Mouse (Mus musculus): ENCODE data around the gene Ldb2. TPM values are rescaled to one million over a fixed set of nuclear protein-coding genes. Genes with fewer than 3 reads are reported as not detected.

The Ldb2 gene
- polyA plus RNA-seq, 1 experiment from 2014 or later: 4.9 TPM

DNA sequence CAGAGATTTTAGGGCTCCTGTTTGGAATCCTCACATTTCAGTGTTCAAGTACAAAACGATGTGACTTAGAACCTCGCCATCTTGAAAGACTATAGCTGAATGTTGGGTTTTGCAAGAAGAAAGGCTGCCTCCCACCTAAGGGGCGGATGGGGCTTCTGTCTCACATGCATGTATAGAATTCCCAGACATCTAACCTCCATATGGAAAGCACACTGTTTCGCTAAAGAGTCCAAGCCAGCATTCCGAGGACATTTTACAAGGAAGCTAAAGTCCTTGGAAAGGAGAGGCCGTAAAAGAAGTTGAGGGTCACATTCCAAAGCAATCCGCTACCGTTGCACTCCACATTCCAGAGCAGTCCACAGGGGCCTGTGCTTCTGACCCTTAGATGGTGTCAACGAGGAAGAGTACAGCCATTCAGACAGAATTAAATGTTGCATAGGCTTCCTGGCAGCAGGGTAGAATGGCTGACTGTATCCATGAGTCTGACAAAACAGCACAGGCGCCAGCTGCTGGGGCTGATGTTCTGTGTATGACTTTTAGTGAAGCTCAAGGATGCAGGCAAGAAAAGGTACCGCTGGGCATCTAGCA lies 245.6 kb downstream of the Ldb2 start:
- Histone ChIP-seq H3K9ac (replicated peaks) (no peak overlapping the region), H3K36me3 (replicated peaks; ENCODE audit: insufficient read depth, low read length) (no peaks in the 10 kb centered on the region), H3K9me3 (ENCODE audit: low read length) (no peaks in the 10 kb centered on the region), H3K27ac (ENCODE audit: low read depth) (no peak overlapping the region), H3K4me1 (ENCODE audit: insufficient read depth) (no peaks in the 10 kb centered on the region), H3K4me2 (ENCODE audit: low read depth, low read length) (no peak overlapping the region), H3K27me3 (ENCODE audit: insufficient read depth, low read length) (no peaks in the 10 kb centered on the region), H3K4me3 (ENCODE audit: low read depth, low read length) (no peak overlapping the region)
- DNase-seq (no peak), ATAC-seq (no peak)
- no peak for TF ChIP-seq CTCF (IDR thresholded peaks at IDR 0.05; ENCODE audit: low read depth)
- no peak for TF ChIP-seq EP300 (IDR thresholded peaks at IDR 0.05; ENCODE audit: low read depth)
- WGBS (ENCODE audit: insufficient replicate concordance): 81% methylated on average over 11 of the region's 11 CpGs

DNA sequence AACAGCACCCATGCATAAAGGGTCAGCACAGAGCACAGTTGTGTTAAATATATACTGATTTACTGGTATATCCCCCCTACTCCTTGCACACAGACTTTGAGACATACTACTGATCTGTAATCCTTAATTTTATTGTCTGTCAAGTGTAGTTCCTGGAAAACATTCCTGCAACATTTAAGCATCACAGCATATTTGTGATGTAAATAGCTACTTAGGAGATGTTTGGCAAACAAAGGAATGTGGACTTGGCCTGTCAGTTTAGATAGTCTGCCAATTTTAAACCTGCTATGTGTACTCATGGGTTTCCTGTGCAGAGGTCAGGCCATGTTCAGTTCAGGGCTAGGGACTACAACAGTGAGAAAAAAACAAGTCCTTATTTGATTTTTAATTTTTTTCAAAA lies 246.3 kb downstream of the Ldb2 start:
- H3K4me2 ChIP-seq (ENCODE audit: low read depth, low read length): no peak overlapping the region
- no peak overlapping the region for H3K9ac ChIP-seq (replicated peaks)
- no peak for TF ChIP-seq CTCF (IDR thresholded peaks at IDR 0.05; ENCODE audit: low read depth)
- no peak for TF ChIP-seq EP300 (IDR thresholded peaks at IDR 0.05; ENCODE audit: low read depth)
- DNase-seq (no peak), ATAC-seq (no peak)
- H3K27me3 ChIP-seq (ENCODE audit: insufficient read depth, low read length): no peaks in the 10 kb centered on the region
- H3K4me3 ChIP-seq (ENCODE audit: low read depth, low read length): no peak overlapping the region
- H3K27ac ChIP-seq (ENCODE audit: low read depth): no peak overlapping the region
- no peaks in the 10 kb centered on the region for H3K36me3 ChIP-seq (replicated peaks; ENCODE audit: insufficient read depth, low read length)
- H3K4me1 ChIP-seq (ENCODE audit: insufficient read depth): no peaks in the 10 kb centered on the region
- H3K9me3 ChIP-seq (ENCODE audit: low read length): no peaks in the 10 kb centered on the region

GRCm38 (mm10) chr5:44552121-44552520 lies 247.4 kb downstream of the Ldb2 start:
- 81% methylated on average over 8 of the region's 8 CpGs for WGBS (ENCODE audit: insufficient replicate concordance)
- no peak overlapping the region for H3K9ac ChIP-seq (replicated peaks)
- TF ChIP-seq CTCF (IDR thresholded peaks at IDR 0.05; ENCODE audit: low read depth) (no peak), EP300 (IDR thresholded peaks at IDR 0.05; ENCODE audit: low read depth) (no peak)
- H3K27ac ChIP-seq (ENCODE audit: low read depth): no peak overlapping the region
- ATAC-seq (no peak), DNase-seq (no peak)
- no peak overlapping the region for H3K4me3 ChIP-seq (ENCODE audit: low read depth, low read length)
- no peaks in the 10 kb centered on the region for H3K27me3 ChIP-seq (ENCODE audit: insufficient read depth, low read length)
- H3K4me1 ChIP-seq (ENCODE audit: insufficient read depth): no peaks in the 10 kb centered on the region
- H3K36me3 ChIP-seq (replicated peaks; ENCODE audit: insufficient read depth, low read length): no peaks in the 10 kb centered on the region
- no peaks in the 10 kb centered on the region for H3K9me3 ChIP-seq (ENCODE audit: low read length)
- no peak overlapping the region for H3K4me2 ChIP-seq (ENCODE audit: low read depth, low read length)

DNA sequence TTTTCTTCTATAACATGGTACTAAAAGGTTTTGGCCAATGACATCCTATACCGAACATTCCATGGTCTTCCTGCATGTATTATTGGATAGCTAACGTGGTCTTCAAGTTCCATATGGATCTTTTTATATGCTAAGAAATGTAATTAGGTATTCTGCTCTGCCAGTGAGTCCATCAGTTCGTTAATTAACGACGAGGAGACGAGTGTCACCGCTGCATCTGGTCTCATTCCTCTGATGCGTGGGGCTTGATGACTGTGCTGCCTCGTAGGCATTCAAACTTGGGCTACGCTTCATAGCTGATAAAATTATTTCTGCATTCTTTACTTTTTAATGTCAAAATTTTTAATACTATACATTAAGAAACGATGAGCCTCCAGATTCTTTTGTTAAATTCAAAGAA lies 251.0 kb downstream of the Ldb2 start:
- no peaks in the 10 kb centered on the region for H3K36me3 ChIP-seq (replicated peaks; ENCODE audit: insufficient read depth, low read length)
- no peak for DNase-seq

GRCm38 (mm10) chr5:44543472-44544132 lies 255.9 kb downstream of the Ldb2 start:
- Histone ChIP-seq H3K27ac (ENCODE audit: low read depth) (no peak overlapping the region), H3K4me3 (ENCODE audit: low read depth, low read length) (no peak overlapping the region), H3K27me3 (ENCODE audit: insufficient read depth, low read length) (no peaks in the 10 kb centered on the region), H3K36me3 (replicated peaks; ENCODE audit: insufficient read depth, low read length) (no peaks in the 10 kb centered on the region), H3K9me3 (ENCODE audit: low read length) (no peaks in the 10 kb centered on the region), H3K4me1 (ENCODE audit: insufficient read depth) (no peaks in the 10 kb centered on the region), H3K9ac (replicated peaks) (no peak overlapping the region), H3K4me2 (ENCODE audit: low read depth, low read length) (no peak overlapping the region)
- WGBS (ENCODE audit: insufficient replicate concordance): 80% methylated on average over 2 of the region's 2 CpGs
- TF ChIP-seq CTCF (IDR thresholded peaks at IDR 0.05; ENCODE audit: low read depth): no peak
- TF ChIP-seq EP300 (IDR thresholded peaks at IDR 0.05; ENCODE audit: low read depth): no peak
- ATAC-seq: no peak
- no peak for DNase-seq

More for the DNA sequence above, 251.0 kb downstream of the Ldb2 start:
- ATAC-seq: no peak
- H3K9ac ChIP-seq (replicated peaks): no peak overlapping the region
- no peak for TF ChIP-seq CTCF (IDR thresholded peaks at IDR 0.05; ENCODE audit: low read depth)
- TF ChIP-seq EP300 (IDR thresholded peaks at IDR 0.05; ENCODE audit: low read depth): no peak
- H3K9me3 ChIP-seq (ENCODE audit: low read length): no peaks in the 10 kb centered on the region
- H3K4me1 ChIP-seq (ENCODE audit: insufficient read depth): no peaks in the 10 kb centered on the region
- no peak overlapping the region for H3K4me3 ChIP-seq (ENCODE audit: low read depth, low read length)
- H3K27me3 ChIP-seq (ENCODE audit: insufficient read depth, low read length): no peaks in the 10 kb centered on the region
- no peak overlapping the region for H3K4me2 ChIP-seq (ENCODE audit: low read depth, low read length)
- 83% methylated on average over 11 of the region's 11 CpGs for WGBS (ENCODE audit: insufficient replicate concordance)
- H3K27ac ChIP-seq (ENCODE audit: low read depth): no peak overlapping the region

GRCm38 (mm10) chr5:44541748-44542147 lies 257.7 kb downstream of the Ldb2 start:
- 83% methylated on average over 9 of the region's 9 CpGs for whole genome bisulfite sequencing (ENCODE audit: insufficient replicate concordance)
- DNase-seq (no peak), ATAC-seq (no peak)
- no peaks in the 10 kb centered on the region for H3K27me3 ChIP-seq (ENCODE audit: insufficient read depth, low read length)
- H3K27ac ChIP-seq (ENCODE audit: low read depth): no peak overlapping the region
- no peak overlapping the region for H3K9ac ChIP-seq (replicated peaks)
- no peak overlapping the region for H3K4me2 ChIP-seq (ENCODE audit: low read depth, low read length)
- no peak overlapping the region for H3K4me3 ChIP-seq (ENCODE audit: low read depth, low read length)
- H3K9me3 ChIP-seq (ENCODE audit: low read length): no peaks in the 10 kb centered on the region
- no peaks in the 10 kb centered on the region for H3K36me3 ChIP-seq (replicated peaks; ENCODE audit: insufficient read depth, low read length)
- no peaks in the 10 kb centered on the region for H3K4me1 ChIP-seq (ENCODE audit: insufficient read depth)
- TF ChIP-seq CTCF (IDR thresholded peaks at IDR 0.05; ENCODE audit: low read depth) (no peak), EP300 (IDR thresholded peaks at IDR 0.05; ENCODE audit: low read depth) (no peak)

Data from liver, postnatal 0 days (tissue).